Mouse (Mus musculus) intestine, embryonic 15.5 days (tissue): ENCODE data around the gene Zfp667. TPM values are rescaled to one million over a fixed set of nuclear protein-coding genes. Genes with fewer than 3 reads are reported as not detected.
A peak's percentile ranks its signal among the peaks of the same experiment; 100 is the strongest.
"Not testable (repeated sequence)": the region's sequence is repeated elsewhere in the genome, so short reads cannot be mapped to it uniquely, and the experiment has no call there.

Source experiments
- ATAC-seq: fragments of 200-750 bp; cut with Nextera tagmentation; 2 replicates; pipeline ENCODE4 v1.8.0; 2017; ENCODE audit warnings: moderate TSS enrichment, moderate library complexity
- H3K27ac ChIP-seq: fragments of 300-500 bp; sonication (generic); 2 replicates; pipeline ENCODE4 v1.5.1; 2015; ENCODE audit warnings: mild to moderate bottlenecking, inconsistent platforms
- H3K27me3 ChIP-seq: fragments of 300-500 bp; sonication (generic); replicated peaks from 2 replicates; pipeline ENCODE4 v1.6.1; 2015; ENCODE audit warnings: inconsistent platforms
- H3K36me3 ChIP-seq: fragments of 300-500 bp; sonication (generic); 2 replicates; pipeline ENCODE4 v1.6.1; 2015; ENCODE audit warnings: inconsistent platforms
- H3K4me1 ChIP-seq: fragments of 300-500 bp; sonication (generic); replicated peaks from 2 replicates; pipeline ENCODE4 v1.6.1; 2015; ENCODE audit warnings: inconsistent platforms
- H3K4me2 ChIP-seq: fragments of 300-500 bp; sonication (generic); replicated peaks from 2 replicates; pipeline ENCODE4 v1.6.1; 2015; ENCODE audit warnings: mild to moderate bottlenecking, inconsistent platforms
- H3K4me3 ChIP-seq: fragments of 300-500 bp; sonication (generic); replicated peaks from 2 replicates; pipeline ENCODE4 v1.5.1; 2015; ENCODE audit warnings: inconsistent platforms
- H3K9ac ChIP-seq: fragments of 300-500 bp; sonication (generic); 2 replicates; pipeline ENCODE4 v1.6.1; 2015; ENCODE audit warnings: inconsistent platforms
- H3K9me3 ChIP-seq: fragments of 300-500 bp; sonication (generic); 2 replicates; pipeline ENCODE4 v1.6.1; 2016; ENCODE audit warnings: inconsistent platforms
- WGBS: fragments of 180-500 bp; shearing (Covaris S2); methylation state at CpG from one replicate; pipeline ENCODE4 v1.1.7; 2015; 5-methylcytosine and 5-hydroxymethylcytosine counted together
- polyA plus RNA-seq: library from polyadenylated mRNA; unstranded; fragments of >200 nt; fragmentation: Nextera tagmentation; extraction: Ambion mirVana; gene quantifications from 2 replicates; pipeline ENCODE4 v1.2.1, GENCODE M21; 2015

Gene Zfp667
- polyA plus RNA-seq, 1 experiment from 2014 or later: 6.5 TPM

GRCm38 (mm10) chr7:6265695-6266094, 20.7 kb upstream of the Zfp667 start:
- Histone ChIP-seq H3K4me2 (no peak overlapping the region), H3K9me3 (no peaks in the 10 kb centered on the region), H3K27ac (no peak overlapping the region), H3K36me3 (no peaks in the 10 kb centered on the region), H3K27me3 (no peaks in the 10 kb centered on the region), H3K9ac (no peak overlapping the region), H3K4me3 (no peak overlapping the region), H3K4me1 (no peaks in the 10 kb centered on the region)
- 63% methylated on average over 8 of the region's 8 CpGs for WGBS
- ATAC-seq: no peak

GRCm38 (mm10) chr7:6277906-6278305, 8.5 kb upstream of the Zfp667 start:
- Histone ChIP-seq H3K27ac (no peak overlapping the region), H3K27me3 (no peaks in the 10 kb centered on the region), H3K36me3 (no peaks in the 10 kb centered on the region), H3K9me3 (no peaks in the 10 kb centered on the region), H3K4me3 (no peak overlapping the region), H3K4me1 (no peaks in the 10 kb centered on the region), H3K4me2 (no peak overlapping the region), H3K9ac (no peak overlapping the region)
- ATAC-seq: peak; percentile 21; the same call in 1 of the 2 replicates
- WGBS: 11% methylated on average over 3 of the region's 3 CpGs

- no peak overlapping the region for H3K9ac ChIP-seq
- H3K27ac ChIP-seq: 0 out of 2 replicates have a peak overlapping the region, but pooled peaks have one; percentile 61
- no peaks in the 10 kb centered on the region for H3K27me3 ChIP-seq
- ATAC-seq: peak; percentile 0; the same call in 1 of the 2 replicates
- H3K4me3 ChIP-seq: peak overlapping the region; percentile 52
- H3K4me2 ChIP-seq: peak overlapping the region; percentile 60
- H3K4me1 ChIP-seq: peaks cover 10% of the 10 kb centered on the region
- no peaks in the 10 kb centered on the region for H3K9me3 ChIP-seq
- no peaks in the 10 kb centered on the region for H3K36me3 ChIP-seq
- WGBS: 0% methylated on average over 1 of the region's 1 CpGs
Measured at GRCm38 (mm10) chr7:6282749-6283148, 3.6 kb upstream of the Zfp667 start.

- Histone ChIP-seq H3K36me3 (no peaks in the 10 kb centered on the region), H3K4me1 (peaks cover 12% of the 10 kb centered on the region), H3K4me2 (peak overlapping the region; percentile 60), H3K27ac (peak overlapping the region; percentile 61), H3K4me3 (peak overlapping the region; percentile 52), H3K9ac (peak overlapping the region; percentile 56), H3K9me3 (no peaks in the 10 kb centered on the region), H3K27me3 (no peaks in the 10 kb centered on the region)
- peak; percentile 72 for ATAC-seq
- WGBS: 2% methylated on average over 23 of the region's 23 CpGs
Measured at GRCm38 (mm10) chr7:6283451-6284075, 2.8 kb upstream of the Zfp667 start.

GRCm38 (mm10) chr7:6284442-6285012, 1.9 kb upstream of the Zfp667 start:
- no peak for ATAC-seq
- WGBS: 88% methylated on average over 4 of the region's 4 CpGs
- no peaks in the 10 kb centered on the region for H3K9me3 ChIP-seq
- H3K27me3 ChIP-seq: no peaks in the 10 kb centered on the region
- H3K4me2 ChIP-seq: no peak overlapping the region
- H3K27ac ChIP-seq: no peak overlapping the region
- no peak overlapping the region for H3K4me3 ChIP-seq
- no peak overlapping the region for H3K9ac ChIP-seq
- peaks cover 12% of the 10 kb centered on the region for H3K4me1 ChIP-seq
- no peaks in the 10 kb centered on the region for H3K36me3 ChIP-seq

- no peaks in the 10 kb centered on the region for H3K9me3 ChIP-seq
- H3K9ac ChIP-seq: no peak overlapping the region
- ATAC-seq: no peak
- H3K4me3 ChIP-seq: no peak overlapping the region
- peak overlapping the region; percentile 61; the same call in 1 of the 2 replicates for H3K4me2 ChIP-seq
- no peaks in the 10 kb centered on the region for H3K27me3 ChIP-seq
- 88% methylated on average over 6 of the region's 6 CpGs for WGBS
- H3K27ac ChIP-seq: no peak overlapping the region; the same call in 1 of the 2 replicates
- H3K36me3 ChIP-seq: no peaks in the 10 kb centered on the region
- H3K4me1 ChIP-seq: peaks cover 12% of the 10 kb centered on the region
Measured at GRCm38 (mm10) chr7:6285366-6285765, 1.0 kb upstream of the Zfp667 start.

GRCm38 (mm10) chr7:6286921-6287531, 647 bp downstream of the Zfp667 start:
- ATAC-seq: peak; percentile 16
- H3K4me3 ChIP-seq: peak overlapping the region; percentile 41
- 23% methylated on average over 15 of the region's 15 CpGs for WGBS
- H3K27me3 ChIP-seq: no peaks in the 10 kb centered on the region
- peak overlapping the region; percentile 61 for H3K4me2 ChIP-seq
- H3K4me1 ChIP-seq: peaks cover 12% of the 10 kb centered on the region
- H3K9ac ChIP-seq: peak overlapping the region; percentile 33; the same call in 1 of the 2 replicates
- H3K9me3 ChIP-seq: no peaks in the 10 kb centered on the region
- H3K36me3 ChIP-seq: no peaks in the 10 kb centered on the region
- peak overlapping the region; percentile 6; the same call in 1 of the 2 replicates for H3K27ac ChIP-seq

GRCm38 (mm10) chr7:6291121-6291520, 4.7 kb downstream of the Zfp667 start:
- H3K9ac ChIP-seq, H3K4me2 ChIP-seq, H3K27me3 ChIP-seq, H3K27ac ChIP-seq, H3K9me3 ChIP-seq, ATAC-seq, H3K36me3 ChIP-seq, H3K4me3 ChIP-seq: not testable (repeated sequence)
- H3K4me1 ChIP-seq: peaks cover 12% of the 10 kb centered on the region
- 90% methylated on average over 5 of the region's 6 CpGs for WGBS

GRCm38 (mm10) chr7:6300796-6301195, 14.4 kb downstream of the Zfp667 start:
- H3K27ac ChIP-seq, H3K4me2 ChIP-seq, H3K4me1 ChIP-seq, ATAC-seq, H3K9ac ChIP-seq, H3K4me3 ChIP-seq, H3K9me3 ChIP-seq, H3K27me3 ChIP-seq: not testable (repeated sequence)
- 68% methylated on average over 11 of the region's 11 CpGs for WGBS
- H3K36me3 ChIP-seq: peaks cover 10% of the 10 kb centered on the region; the same call in 1 of the 2 replicates

GRCm38 (mm10) chr7:6330458-6331232, 44.3 kb downstream of the Zfp667 start:
- Histone ChIP-seq H3K27me3 (no peaks in the 10 kb centered on the region), H3K27ac (peak overlapping the region; percentile 68; the same call in 1 of the 2 replicates), H3K4me2 (peak overlapping the region; percentile 72), H3K4me1 (peaks cover 3% of the 10 kb centered on the region; the same call in 1 of the 2 replicates), H3K9ac (peak overlapping the region; percentile 52), H3K9me3 (no peaks in the 10 kb centered on the region), H3K36me3 (no peaks in the 10 kb centered on the region), H3K4me3 (peak overlapping the region; percentile 56)
- WGBS: 16% methylated on average over 23 of the region's 23 CpGs
- peak; percentile 79 for ATAC-seq

GRCm38 (mm10) chr7:6331233-6331956, 45.0 kb downstream of the Zfp667 start, which contains the start of gene Zfp583:
Gene Zfp583 (minus strand): TSS chr7:6331285.
- Histone ChIP-seq H3K36me3 (no peaks in the 10 kb centered on the region), H3K27me3 (no peaks in the 10 kb centered on the region), H3K4me3 (peak within 1 kb of the TSS; percentile 56), H3K9me3 (no peaks in the 10 kb centered on the region), H3K4me2 (peak within 1 kb of the TSS; percentile 72), H3K27ac (peak within 1 kb of the TSS; percentile 68; the same call in 1 of the 2 replicates), H3K9ac (peak within 1 kb of the TSS; percentile 52), H3K4me1 (peaks cover 3% of the 10 kb centered on the region; the same call in 1 of the 2 replicates)
- 3% methylated on average over 31 of the region's 31 CpGs for WGBS
- ATAC-seq: peak; percentile 98
